Mouse (Mus musculus) CD8-positive naive resting alpha-beta T cell, adult 2 months (primary cell): ENCODE data around the gene Rcc1l.
A peak's percentile ranks its signal among the peaks of the same experiment; 100 is the strongest.

Experiments used
- DNase-seq, 2 experiments: peaks; one replicate each; pipeline ENCODE4 v3.0.0; 2022; ENCODE audit warnings: low read depth in 2 of 2, low spot score in 2 of 2

Gene Rcc1l

DNA sequence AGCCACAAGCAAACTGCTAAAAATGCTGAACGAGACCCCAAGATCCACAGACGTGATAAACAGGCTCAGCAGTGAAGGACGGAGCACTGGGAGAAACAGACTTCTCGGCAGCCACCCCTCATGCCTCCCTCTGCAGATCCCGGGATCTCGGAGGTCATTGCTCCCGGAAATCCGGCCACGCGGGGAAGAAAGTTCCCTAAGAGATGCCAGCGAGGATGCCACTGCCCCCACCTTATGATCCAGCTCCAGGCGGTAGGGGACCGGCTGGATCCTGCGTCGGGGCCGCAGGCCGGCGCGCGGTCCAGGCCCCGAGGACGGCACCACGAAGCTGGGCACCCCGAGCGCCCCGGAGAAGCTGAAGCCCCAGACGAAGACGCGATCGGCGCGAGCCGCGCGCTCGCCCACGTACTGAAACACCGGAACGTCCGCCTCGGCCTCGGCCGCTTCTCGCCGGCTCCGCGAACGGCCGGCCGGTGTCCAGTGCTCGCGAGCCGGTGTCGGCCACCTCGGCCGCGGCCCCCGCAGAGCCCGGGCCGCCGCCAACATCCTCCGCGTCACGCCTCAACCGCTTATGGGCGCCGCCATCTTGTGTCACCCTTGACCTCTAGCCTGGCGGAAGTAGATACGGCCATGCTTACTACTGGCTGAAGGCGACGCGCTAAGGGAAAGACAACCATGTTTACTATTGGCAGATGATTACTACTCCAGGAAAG lies at the start of gene Rcc1l:
Gene Rcc1l (minus strand): TSS at position 606 of the 713 bp plus-strand sequence.
- peak; percentile 62 to 74 for DNase-seq

GRCm38 (mm10) chr5:134225110-134225901 lies 48.7 kb upstream of the Rcc1l start:
- DNase-seq, result no peak

DNA sequence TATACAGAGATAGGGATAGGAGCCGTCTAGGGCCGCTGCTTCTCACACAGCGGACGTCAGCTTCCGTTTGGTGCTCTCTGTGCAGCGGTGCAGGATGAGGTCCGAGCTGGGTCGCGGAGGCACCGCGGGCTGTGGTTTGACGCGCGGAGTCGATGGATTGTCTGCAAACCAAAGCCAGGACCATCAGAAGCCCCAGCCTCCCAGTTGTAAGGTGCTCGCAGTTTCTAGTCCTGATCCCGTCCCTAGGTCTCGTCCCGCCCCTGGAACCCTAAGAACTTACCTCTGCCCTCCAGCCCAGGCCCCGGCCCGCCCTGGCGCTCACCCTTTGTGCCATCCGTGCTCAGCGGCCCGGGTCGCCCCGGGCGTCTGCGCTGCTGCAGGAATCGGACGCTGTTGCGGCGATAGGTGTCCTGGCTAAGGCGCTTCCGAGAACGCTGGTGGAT lies 45.2 kb upstream of the Rcc1l start:
- DNase-seq, result no peak

DNA sequence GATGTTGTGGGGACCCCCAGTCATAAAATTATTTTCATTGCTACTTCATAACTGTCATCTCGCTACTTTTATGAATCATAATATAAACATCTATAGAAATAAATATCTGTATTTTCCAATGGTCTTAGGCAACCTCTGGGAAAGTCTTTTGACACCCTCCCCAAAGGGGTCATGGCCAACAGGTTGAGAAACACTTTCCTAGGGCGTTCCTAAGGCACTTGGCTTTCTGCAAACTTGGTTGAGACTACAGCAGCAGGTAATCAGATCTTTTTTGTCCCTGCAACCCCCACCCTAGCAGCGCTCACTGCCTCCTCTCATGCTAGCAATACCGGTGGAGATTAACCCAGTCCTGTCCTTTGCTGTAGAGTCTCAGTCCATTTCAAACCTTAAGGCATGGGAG lies 44.7 kb upstream of the Rcc1l start:
- no peak for DNase-seq

DNA sequence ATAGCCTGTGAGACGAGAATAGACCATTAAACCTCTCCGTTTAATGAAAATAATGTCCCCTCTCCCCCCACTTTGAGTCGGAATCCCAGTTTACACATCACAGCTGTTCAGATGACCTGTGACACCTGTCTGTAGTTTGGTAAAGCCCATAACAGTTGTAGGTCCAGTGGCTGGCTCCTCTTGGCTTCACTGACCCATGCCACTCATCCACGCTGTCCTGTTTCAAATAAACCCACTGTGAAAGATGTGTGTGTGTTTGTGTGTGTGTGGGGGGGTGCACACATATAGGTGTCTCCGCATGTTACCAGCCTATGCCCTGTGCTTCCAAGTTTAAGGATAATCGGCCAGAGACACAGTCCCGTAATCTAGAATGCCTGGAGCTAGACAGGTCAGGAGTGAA lies 41.3 kb upstream of the Rcc1l start:
- DNase-seq, result no peak

GRCm38 (mm10) chr5:134214021-134214806 lies 37.6 kb upstream of the Rcc1l start:
- no peak for DNase-seq

GRCm38 (mm10) chr5:134209931-134210554 lies 33.5 kb upstream of the Rcc1l start:
- DNase-seq, result no peak

- no peak for DNase-seq
Observed at GRCm38 (mm10) chr5:134206721-134207120, 30.1 kb upstream of the Rcc1l start.

DNA sequence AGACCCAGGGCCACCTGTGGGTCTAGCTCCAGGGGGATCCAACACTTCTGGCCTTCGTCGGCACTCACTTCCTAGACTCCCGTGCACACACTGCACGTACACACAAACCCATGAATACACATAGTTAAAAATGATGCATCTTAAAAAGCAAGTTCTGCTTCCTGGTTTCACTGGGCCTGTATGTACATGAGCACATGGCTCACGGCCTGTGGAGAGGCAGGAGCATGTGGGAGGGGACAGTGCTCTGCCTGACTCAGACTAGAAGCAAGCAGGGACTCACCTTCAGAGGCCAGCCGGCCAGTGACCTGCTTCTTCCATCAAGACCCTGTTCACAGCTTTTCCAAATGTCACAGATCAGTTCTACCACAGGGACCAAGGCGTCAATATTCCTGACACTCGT lies 17.1 kb upstream of the Rcc1l start:
- no peak for DNase-seq

DNA sequence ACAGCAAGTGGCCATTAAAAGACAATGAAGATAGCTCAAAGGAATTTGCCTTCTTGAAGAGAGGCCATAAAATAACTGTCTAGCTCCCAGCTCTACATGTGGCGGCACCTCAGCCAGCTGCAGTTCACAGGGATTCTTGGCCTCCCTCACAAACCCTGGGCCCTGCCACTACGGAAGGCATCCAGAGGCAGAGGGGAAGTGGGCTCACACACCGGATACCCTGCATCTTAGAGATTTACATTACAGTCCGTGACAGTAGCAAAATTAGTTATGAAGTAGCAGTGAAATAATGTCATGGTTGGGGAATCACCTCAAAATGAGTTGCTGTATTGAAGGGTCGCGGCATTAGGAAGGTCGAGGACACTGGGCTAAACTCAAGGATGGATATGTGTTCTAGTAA lies 12.0 kb upstream of the Rcc1l start:
- DNase-seq, result no peak

GRCm38 (mm10) chr5:134186961-134187731 lies 10.6 kb upstream of the Rcc1l start:
- peak; percentile 75 to 85 for DNase-seq

- DNase-seq, result no peak
Observed at GRCm38 (mm10) chr5:134186059-134186458, 9.5 kb upstream of the Rcc1l start.

GRCm38 (mm10) chr5:134183880-134184808 lies 7.6 kb upstream of the Rcc1l start, which contains the start of gene Gtf2ird2:
Gene Gtf2ird2 (plus strand): TSS chr5:134184019.
- peak; percentile 99 to 100 for DNase-seq

DNA sequence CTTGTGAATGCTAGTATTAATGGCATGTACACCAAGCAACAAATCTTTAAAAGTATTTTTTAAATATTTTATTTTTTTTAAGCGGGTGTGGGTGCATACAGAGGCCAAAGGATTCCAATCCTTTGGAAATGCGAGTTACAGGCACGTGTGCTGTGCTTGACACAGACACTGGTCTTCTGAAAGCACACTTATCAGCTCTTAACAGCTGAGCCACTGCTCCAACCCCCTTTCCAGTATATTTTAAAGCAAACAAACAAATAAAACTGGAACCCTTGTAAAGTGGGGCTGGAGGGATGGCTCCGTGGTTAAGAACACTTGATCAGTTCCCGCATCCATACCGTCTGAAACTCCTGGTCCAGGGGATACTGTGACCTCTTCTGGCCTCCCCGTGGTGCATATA lies 6.6 kb upstream of the Rcc1l start:
- DNase-seq, result no peak

DNA sequence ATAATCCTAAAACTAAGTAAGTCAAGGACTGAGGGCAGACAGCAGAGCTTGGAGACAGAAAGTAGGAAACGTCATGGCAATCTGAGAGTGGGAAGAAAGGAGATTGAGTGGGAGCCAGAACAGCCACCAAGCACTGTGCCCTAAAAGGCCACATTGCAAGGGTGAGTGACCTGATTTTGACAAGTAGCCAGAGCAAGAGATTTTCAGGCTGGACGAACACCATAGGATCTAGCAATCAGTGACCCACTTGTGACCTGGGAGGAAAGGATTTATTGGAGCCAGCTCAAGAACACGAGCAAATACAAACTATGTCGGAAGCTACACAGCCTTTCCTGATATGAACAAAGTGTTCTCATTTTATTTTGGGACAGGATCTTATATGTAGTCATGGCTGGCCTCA lies 6.2 kb upstream of the Rcc1l start:
- DNase-seq, result no peak

GRCm38 (mm10) chr5:134182172-134182571 lies 5.6 kb upstream of the Rcc1l start:
- DNase-seq, result no peak

DNA sequence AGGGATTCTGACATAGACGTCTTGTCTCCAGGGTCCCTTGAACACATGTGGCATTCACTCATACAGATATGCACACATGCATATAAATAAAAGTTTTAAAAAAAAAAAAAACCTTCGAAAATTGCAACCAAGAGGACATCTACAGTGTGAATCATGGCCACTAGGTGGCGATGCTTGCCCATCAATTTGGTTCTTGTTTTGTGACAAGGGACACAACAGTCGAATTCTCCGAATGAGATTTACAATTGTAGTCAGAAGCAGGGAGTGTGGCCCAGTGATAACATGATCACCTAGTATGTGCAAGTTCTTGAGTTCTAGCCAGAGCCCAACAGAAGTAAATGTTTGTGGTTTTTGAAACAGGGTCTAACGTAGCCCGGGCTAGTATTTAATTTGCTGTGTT lies 3.3 kb upstream of the Rcc1l start:
- DNase-seq, result peak; percentile 76 to 89

- no peak for DNase-seq
Observed at GRCm38 (mm10) chr5:134178536-134178935, 2.0 kb upstream of the Rcc1l start.

GRCm38 (mm10) chr5:134175696-134176095 lies 878 bp downstream of the Rcc1l start:
- DNase-seq, result no peak
